ENCODE assay signal across 9 mouse cellular contexts in the genomic region with DNA sequence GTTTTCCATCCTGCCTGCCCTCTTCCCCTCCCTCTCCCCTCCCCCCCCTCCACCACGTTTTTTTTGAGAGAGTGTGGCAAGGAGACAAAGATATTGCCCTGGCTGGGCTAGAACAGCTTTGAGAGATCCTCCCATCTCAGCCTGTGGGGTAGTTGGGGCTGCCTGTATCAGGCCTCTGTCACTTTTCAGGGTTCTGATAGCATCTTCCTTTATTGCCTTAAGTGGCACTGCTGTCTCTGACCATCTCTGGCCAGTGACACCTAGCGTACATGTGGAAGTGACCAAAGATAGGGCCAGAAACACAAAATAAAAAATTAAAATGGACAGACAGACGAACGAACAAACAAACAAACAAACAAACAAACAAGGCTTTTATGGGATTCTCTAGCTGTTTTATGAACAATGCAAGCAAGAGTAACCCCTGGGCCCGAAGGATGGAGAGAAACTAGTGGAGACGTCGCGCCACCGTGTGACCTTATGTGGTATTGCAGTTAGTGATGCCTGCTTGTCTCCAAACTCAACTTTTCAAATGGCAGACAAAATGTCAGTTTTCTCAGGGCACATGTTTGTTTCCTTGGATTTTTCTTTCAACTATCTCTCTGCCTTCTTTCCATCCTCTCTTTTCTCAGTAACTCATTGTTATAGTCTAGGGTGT. TPM values are rescaled to one million over a fixed set of nuclear protein-coding genes. Genes with fewer than 3 reads are reported as not detected.
DNase-seq lines count a peak whose midpoint lies in the region; ATAC-seq lines count a peak whose summit lies in the region.
"Had no signal": no experiment of that assay in that cellular context is flagged by ENCODE, and none has a peak within 500 bp of the region (broad histone marks: within the 10 kb centered on the region; RNA-seq: fewer than 3 reads in every experiment).

No protein-coding gene starts in this region.

- H3K4me3 ChIP-seq in forebrain, embryonic 14.5 days (ENCODE audit: low read depth, low read length) = no peak overlapping the region

- H3K9ac ChIP-seq in forebrain, embryonic 14.5 days (ENCODE audit: low read length) = no peak overlapping the region

- 0 out of 2 replicates have a peak overlapping the region, but pooled peaks have one; percentile 44 for H3K27ac ChIP-seq in forebrain, embryonic 14.5 days (ENCODE audit: low read depth, low read length)
- H3K27ac ChIP-seq: macrophage had no signal

- peak; percentile 71 for ATAC-seq in forebrain, embryonic 14.5 days

- no peaks in the 10 kb centered on the region for H3K27me3 ChIP-seq in forebrain, embryonic 14.5 days (replicated peaks; ENCODE audit: control insufficient read depth, insufficient read depth, low read length)

- no peaks in the 10 kb centered on the region for H3K36me3 ChIP-seq in forebrain, embryonic 14.5 days (ENCODE audit: control insufficient read depth, insufficient read depth, low read length)

- no peaks in the 10 kb centered on the region for H3K9me3 ChIP-seq in forebrain, embryonic 14.5 days (replicated peaks; ENCODE audit: control insufficient read depth, low read length)

- WGBS in forebrain, embryonic 14.5 days = 11% methylated on average over 9 of the region's 9 CpGs

- H3K4me1 ChIP-seq in forebrain, embryonic 14.5 days (ENCODE audit: control insufficient read depth, insufficient read depth, low read length) = no peaks in the 10 kb centered on the region

- no peak overlapping the region for H3K4me2 ChIP-seq in forebrain, embryonic 14.5 days (ENCODE audit: low read length)

- intact Hi-C loops in heart, postnatal 25 days (cut with DNase I) = loop anchor here (2.0 to 5.0 kb wide), 2 partner anchors 38 to 93 kb away; no protein-coding TSS in a partner anchor

- peak; percentile 32 for DNase-seq in MEL-GATA-1-ER (ENCODE audit: extremely low read depth, low read depth)
- DNase-seq in c-Kit-positive CD71-positive TER-119-negative erythroid progenitor cells, embryonic 14.5 days (ENCODE audit: low read depth) = peak; percentile 49
- peak; percentile 88 for DNase-seq in forebrain, embryonic 14.5 days (ENCODE audit: low spot score)
- DNase-seq in heart, postnatal 25 days (ENCODE audit: low spot score) = peak; percentile 48
- peak; percentile 44 for DNase-seq in layer of hippocampus, adult 9-11 months
- peak; percentile 74 for DNase-seq in lung, postnatal 25 days (ENCODE audit: low spot score)
- DNase-seq in right cerebral cortex, postnatal 10 days (ENCODE audit: low spot score in 2 of 2) = peak; percentile 81 to 88
- peak; percentile 53 for DNase-seq in yolk sac, embryonic 10.5 days (ENCODE audit: low spot score)

RNA-seq across cellular contexts. Expression of gene Acer2, which starts 50.7 kb away (rescaled TPM):
- 12.8 and 13.6 TPM in 2 replicates for polyA plus RNA-seq in forebrain, embryonic 14.5 days (2014; fragmentation: Nextera tagmentation; extraction: Ambion mirVana)
- 10 to 100 TPM; 16.9 to 17.1 TPM for total RNA-seq in heart, postnatal 25 days (2021)

Comparison
In these comparisons a context has a peak if more than half of its experiments do, and no peak if none do; other contexts are left out.
1. DNase-seq: peak in every context shown above with its lines; median percentile 88 in forebrain, embryonic 14.5 days; 84 in right cerebral cortex, postnatal 10 days; 74 in lung, postnatal 25 days; 53 in yolk sac, embryonic 10.5 days; 49 in c-Kit-positive CD71-positive TER-119-negative erythroid progenitor cells, embryonic 14.5 days; 48 in heart, postnatal 25 days; 44 in layer of hippocampus, adult 9-11 months; 32 in MEL-GATA-1-ER.